9 mouse cellular contexts compared by ENCODE assay signal in the genomic region with DNA sequence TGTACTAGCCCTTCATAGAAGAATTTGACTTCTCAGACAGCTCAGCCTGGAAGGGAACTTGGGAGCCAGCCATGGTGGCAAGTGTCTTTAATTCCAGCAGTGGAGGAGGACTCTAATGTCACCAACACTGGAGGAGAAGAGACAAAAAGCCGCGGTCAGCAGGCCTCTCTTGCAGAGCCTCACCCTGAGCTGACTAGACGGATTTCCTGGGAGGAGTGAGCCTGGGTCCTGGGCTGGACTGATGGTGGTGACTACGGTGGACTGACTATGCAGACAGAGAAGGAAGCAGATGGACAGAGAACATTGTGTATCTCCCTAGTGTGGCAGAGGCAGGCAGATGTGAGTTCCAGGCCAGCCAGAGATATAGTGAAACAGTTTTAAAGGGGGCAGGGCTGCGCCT. TPM values are rescaled to one million over a fixed set of nuclear protein-coding genes. Genes with fewer than 3 reads are reported as not detected.
DNase-seq lines count a peak whose midpoint lies in the region; ATAC-seq and TF ChIP-seq lines count a peak whose summit lies in the region.
"Had no signal": no experiment of that assay in that cellular context is flagged by ENCODE, and none has a peak within 500 bp of the region (broad histone marks: within the 10 kb centered on the region; RNA-seq: fewer than 3 reads in every experiment).

No protein-coding gene starts in this region.

- DNase-seq in gastrocnemius, adult 2 months = peak; percentile 45
- no peak for DNase-seq in gastrocnemius, adult 8-10 months (ENCODE audit: low spot score in 2 of 2)
- DNase-seq in liver, adult 2 months (ENCODE audit: extremely low read depth, low read depth, low spot score) = peak; percentile 32
- DNase-seq in liver = no peak
- peak; percentile 38 to 64 for DNase-seq in kidney, postnatal 36 days
- peak; percentile 58 to 65 for DNase-seq in monocyte, adult 2 months (ENCODE audit: low read depth in 1 of 2, low spot score in 2 of 2)
- no peak for DNase-seq in embryo, embryonic 9.5 days (ENCODE audit: extremely low spot score)
- DNase-seq: midbrain, embryonic 14.5 days had no signal

- H3K4me2 ChIP-seq in hindbrain, embryonic 13.5 days = no peak overlapping the region

- no peaks in the 10 kb centered on the region for H3K9me3 ChIP-seq in hindbrain, embryonic 13.5 days

- H3K27ac ChIP-seq in gastrocnemius, adult 2 months = peak overlapping the region; percentile 71
- no peak overlapping the region for H3K27ac ChIP-seq in liver, adult 2 months (replicated peaks; ENCODE audit: insufficient read depth, low read depth, low read length)
- H3K27ac ChIP-seq in hindbrain, embryonic 13.5 days = no peak overlapping the region

- TF ChIP-seq POLR2A in liver, adult 2 months (IDR thresholded peaks at IDR 0.05; ENCODE audit: extremely low read depth, insufficient read depth, low read length) = no peak

- intact Hi-C loops in gastrocnemius, adult 2 months (cut with DNase I) = loop anchor here (5.0 kb wide), 1 partner anchor 44 kb away; no protein-coding TSS in a partner anchor

- WGBS in liver, adult 2 months = 72% methylated on average over 5 of the region's 5 CpGs
- 82% methylated on average over 5 of the region's 5 CpGs for WGBS in hindbrain, embryonic 13.5 days

- H3K9ac ChIP-seq in liver, adult 2 months (ENCODE audit: low read depth, low read length) = no peak overlapping the region
- no peak overlapping the region for H3K9ac ChIP-seq in hindbrain, embryonic 13.5 days

- ATAC-seq in hindbrain, embryonic 13.5 days (ENCODE audit: low FRiP score) = no peak

- H3K4me1 ChIP-seq in liver, adult 2 months (ENCODE audit: control insufficient read depth, insufficient read depth, low read length) = no peaks in the 10 kb centered on the region
- H3K4me1 ChIP-seq in hindbrain, embryonic 13.5 days (replicated peaks) = peaks cover 24% of the 10 kb centered on the region

- no peaks in the 10 kb centered on the region for H3K27me3 ChIP-seq in liver, adult 2 months (ENCODE audit: control insufficient read depth, insufficient read depth, low read length)
- H3K27me3 ChIP-seq in hindbrain, embryonic 13.5 days = no peaks in the 10 kb centered on the region

- TF ChIP-seq CTCF in gastrocnemius, adult 2 months (IDR thresholded peaks at IDR 0.05) = no peak
- TF ChIP-seq CTCF in liver, adult 2 months (IDR thresholded peaks at IDR 0.05; ENCODE audit: low read depth, low read length) = no peak

- H3K4me3 ChIP-seq in gastrocnemius, adult 2 months = no peak overlapping the region
- H3K4me3 ChIP-seq in liver, adult 2 months (ENCODE audit: insufficient read depth, low read depth, low read length) = no peak overlapping the region
- no peak overlapping the region for H3K4me3 ChIP-seq in hindbrain, embryonic 13.5 days

- H3K36me3 ChIP-seq in liver, adult 2 months (ENCODE audit: control insufficient read depth, insufficient read depth, low read length) = no peaks in the 10 kb centered on the region
- peaks cover 10% of the 10 kb centered on the region for H3K36me3 ChIP-seq in hindbrain, embryonic 13.5 days

- H3K79me2 ChIP-seq in liver, adult 2 months (ENCODE audit: control insufficient read depth, insufficient read depth, low read length) = no peaks in the 10 kb centered on the region

RNA-seq across cellular contexts. Expression of gene Ncf1, which starts 2.0 kb away (rescaled TPM):
- 1 to 10 TPM; 1.0 to 3.8 TPM for total RNA-seq in gastrocnemius, adult 2 months (2021)
- total RNA-seq in gastrocnemius, adult 8-10 months (2022) = 1 to 10 TPM in 2 of 4 experiments, under 1 TPM in 2; 0.65 to 1.5 (median 0.94) TPM
- 2.9 and 4.3 TPM in 2 replicates for total RNA-seq in liver, adult 2 months (2014; rRNA removed)
- 2.2 and 3.3 TPM in 2 replicates for polyA plus RNA-seq in liver, adult 2 months (2012; rRNA removed)
- 2.3 and 3.5 TPM in 2 replicates for polyA plus RNA-seq in hindbrain, embryonic 13.5 days (2015; fragmentation: Nextera tagmentation; extraction: Ambion mirVana)

RNA-seq across cellular contexts. Expression of gene Gtf2ird2, which starts 47.6 kb away (rescaled TPM):
- total RNA-seq in gastrocnemius, adult 2 months (2021) = 1 to 10 TPM; 6.1 to 6.4 TPM
- total RNA-seq in gastrocnemius, adult 8-10 months (2022) = 1 to 10 TPM; 6.9 to 8.1 (median 7.2) TPM
- total RNA-seq in liver, adult 2 months (2014; rRNA removed) = 3.1 and 4.2 TPM in 2 replicates
- polyA plus RNA-seq in liver, adult 2 months (2012; rRNA removed) = 2.4 and 2.8 TPM in 2 replicates
- polyA plus RNA-seq in hindbrain, embryonic 13.5 days (2015; fragmentation: Nextera tagmentation; extraction: Ambion mirVana) = 12.8 and 14.1 TPM in 2 replicates

RNA-seq across cellular contexts. Expression of gene Rcc1l, which starts 54.8 kb away (rescaled TPM):
- total RNA-seq in gastrocnemius, adult 2 months (2021) = 10 to 100 TPM; 24.1 to 25.1 TPM
- total RNA-seq in gastrocnemius, adult 8-10 months (2022) = 10 to 100 TPM; 22.4 to 33.0 (median 28.5) TPM
- 9.9 and 11.2 TPM in 2 replicates for total RNA-seq in liver, adult 2 months (2014; rRNA removed)
- 16.4 and 16.9 TPM in 2 replicates for polyA plus RNA-seq in liver, adult 2 months (2012; rRNA removed)
- polyA plus RNA-seq in hindbrain, embryonic 13.5 days (2015; fragmentation: Nextera tagmentation; extraction: Ambion mirVana) = 19.9 and 20.4 TPM in 2 replicates

Comparison
In these comparisons a context has a peak if more than half of its experiments do, and no peak if none do; other contexts are left out.
1. DNase-seq: peak in gastrocnemius, adult 2 months (single experiment), liver, adult 2 months (single experiment), kidney, postnatal 36 days (2 of 2) and monocyte, adult 2 months (2 of 2); none in gastrocnemius, adult 8-10 months (0 of 2), liver (single experiment) and embryo, embryonic 9.5 days (single experiment).